Mouse (Mus musculus) fibroblast of lung, adult 2 months (primary cell): Measurements from ENCODE around the gene Trim69.

ENCODE experiments used
- DNase-seq: peaks from one replicate; pipeline ENCODE4 v3.0.0-alpha.2; 2011; ENCODE audit warnings: low read depth

The Trim69 gene

DNA sequence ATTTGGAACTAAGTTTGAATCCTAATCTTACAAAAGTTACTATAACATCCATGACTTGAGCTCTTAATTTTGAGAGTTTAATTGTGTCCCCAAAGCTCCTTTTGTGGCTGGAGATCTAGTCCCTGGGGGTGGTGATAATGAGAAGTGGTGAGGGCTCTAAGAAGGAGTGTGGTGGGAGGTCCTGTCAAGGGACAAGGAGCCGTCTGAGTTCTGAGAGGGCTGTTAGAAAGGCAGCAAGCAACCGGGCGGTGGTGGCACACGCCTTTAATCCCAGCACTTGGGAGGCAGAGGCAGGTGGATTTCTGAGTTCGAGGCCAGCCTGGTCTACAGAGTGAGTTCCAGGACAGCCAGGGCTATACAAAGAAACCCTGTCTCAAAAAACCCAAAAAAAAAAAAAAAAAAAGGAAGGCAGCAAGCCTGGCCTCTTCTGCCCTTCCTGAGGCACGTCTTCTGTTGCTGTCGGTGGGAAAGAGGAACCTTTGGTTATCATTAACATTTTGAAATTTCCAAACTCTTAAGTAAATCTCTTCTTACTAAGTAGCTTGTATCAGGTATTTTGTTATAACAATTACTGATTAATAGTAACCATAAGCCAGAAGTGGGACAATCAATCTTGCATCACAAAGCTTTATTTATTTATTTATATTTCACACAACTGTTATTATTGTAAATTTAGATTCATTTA, 6.7 kb upstream of the Trim69 start:
- DNase-seq = no peak

DNA sequence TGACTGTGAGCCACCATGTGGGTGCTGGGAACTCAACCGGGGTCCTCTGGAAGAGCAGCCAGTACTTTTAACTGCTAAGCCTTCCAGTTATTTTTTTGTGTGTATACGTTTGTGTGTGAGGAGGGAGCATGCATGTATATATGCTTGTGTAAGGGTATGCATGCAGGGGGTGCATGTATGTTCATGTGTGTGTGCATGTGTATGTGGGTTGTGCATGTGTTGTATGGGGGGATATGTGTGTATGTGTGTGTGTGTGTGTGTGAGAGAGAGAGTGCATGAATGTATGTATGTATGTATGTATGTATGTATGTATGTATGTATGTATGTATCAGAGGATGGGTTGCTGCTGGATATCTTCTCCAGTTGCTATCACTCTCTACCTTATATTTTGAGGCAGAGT, 6.0 kb upstream of the Trim69 start:
- no peak for DNase-seq

DNA sequence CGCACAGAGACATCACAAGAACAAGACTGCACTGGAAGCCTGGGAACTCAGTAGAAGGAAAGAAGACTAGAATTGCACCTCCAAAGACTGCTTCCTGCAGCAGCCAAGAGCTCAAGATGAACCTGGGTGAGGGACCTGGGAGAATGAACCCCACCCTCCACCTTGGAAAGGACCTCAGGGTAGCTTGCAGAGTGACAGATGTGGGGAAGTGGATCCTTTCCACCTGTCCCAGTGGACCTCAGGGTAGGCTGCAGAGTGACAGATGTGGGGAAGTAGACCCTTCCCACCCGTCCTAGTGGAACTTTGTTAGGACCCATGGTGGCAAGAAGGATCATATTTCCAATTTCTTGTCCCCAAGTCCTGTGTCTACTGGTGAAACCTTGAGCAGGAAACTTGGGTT, 5.2 kb upstream of the Trim69 start:
- DNase-seq = no peak

DNA sequence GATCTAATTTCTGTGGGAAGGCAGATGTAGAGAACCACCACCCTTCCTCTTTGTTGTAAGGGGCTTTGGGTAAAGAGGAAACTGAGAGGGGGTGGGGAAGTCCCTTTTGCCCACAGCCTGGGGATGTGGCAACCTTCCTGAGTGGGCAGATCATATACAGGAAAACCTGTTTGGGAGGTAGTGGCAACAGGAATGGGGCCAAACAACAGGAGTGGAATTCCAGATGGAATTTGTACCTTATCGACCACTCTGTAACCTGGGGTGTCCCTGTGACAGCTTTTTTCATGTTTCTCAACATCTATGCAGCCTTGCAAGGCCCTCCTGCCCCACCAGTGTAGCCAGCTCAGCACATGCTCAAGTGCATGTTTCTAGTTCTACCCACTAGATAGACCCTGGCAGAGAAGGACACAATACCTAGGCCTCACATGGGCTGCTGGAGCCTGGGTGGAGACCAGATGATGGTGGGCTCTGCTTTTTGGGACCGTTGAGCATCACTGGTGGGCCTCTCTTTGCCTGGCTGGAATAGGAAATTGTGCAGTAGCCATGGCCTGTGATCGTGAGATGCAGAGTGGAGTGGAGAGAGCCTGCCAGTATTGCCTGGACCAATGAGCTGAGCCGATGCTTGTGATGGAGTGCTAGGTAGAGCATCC, 4.3 kb upstream of the Trim69 start:
- no peak for DNase-seq

DNA sequence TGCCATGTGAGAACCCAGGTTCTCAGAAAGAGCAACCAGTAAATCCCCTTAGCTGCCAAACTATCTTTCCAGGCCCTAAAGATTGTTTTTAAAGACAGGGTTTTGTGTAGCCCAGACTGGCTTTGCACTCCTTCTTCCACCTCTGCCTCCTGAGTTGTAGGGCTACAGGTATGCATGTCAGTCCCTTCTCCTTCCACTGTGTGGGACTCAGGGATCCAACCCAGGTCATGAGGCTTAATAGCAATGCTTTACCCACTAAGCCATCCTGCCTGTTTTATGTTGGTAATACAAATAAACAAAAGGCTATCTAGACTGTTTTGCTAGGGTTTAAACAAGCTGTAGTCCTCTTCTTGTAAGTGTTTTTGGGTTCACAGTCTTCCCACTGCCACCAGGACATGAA, 2.9 kb upstream of the Trim69 start:
- no peak for DNase-seq

DNA sequence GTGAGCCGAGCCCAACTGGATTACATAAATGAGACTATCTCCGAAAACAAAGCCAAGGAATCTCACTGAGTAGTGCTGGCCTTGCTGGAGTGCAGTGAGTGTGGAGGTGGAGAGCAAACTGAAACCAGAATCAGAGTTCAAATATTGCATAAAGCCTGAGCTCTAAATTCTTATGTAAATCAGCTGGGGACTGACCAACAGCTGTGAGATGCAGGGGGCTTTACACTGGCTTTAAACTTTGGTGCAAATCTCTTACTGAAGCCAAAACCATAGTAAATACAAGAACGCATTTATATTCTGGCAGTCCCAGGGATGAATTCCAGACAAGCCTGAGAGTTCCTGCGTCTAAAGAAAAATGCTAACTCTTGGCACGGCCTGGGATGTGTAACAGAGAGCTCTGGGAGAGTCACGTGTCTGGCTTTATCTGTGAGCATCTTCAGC, 2.1 kb upstream of the Trim69 start:
- peak; percentile 31 for DNase-seq

DNA sequence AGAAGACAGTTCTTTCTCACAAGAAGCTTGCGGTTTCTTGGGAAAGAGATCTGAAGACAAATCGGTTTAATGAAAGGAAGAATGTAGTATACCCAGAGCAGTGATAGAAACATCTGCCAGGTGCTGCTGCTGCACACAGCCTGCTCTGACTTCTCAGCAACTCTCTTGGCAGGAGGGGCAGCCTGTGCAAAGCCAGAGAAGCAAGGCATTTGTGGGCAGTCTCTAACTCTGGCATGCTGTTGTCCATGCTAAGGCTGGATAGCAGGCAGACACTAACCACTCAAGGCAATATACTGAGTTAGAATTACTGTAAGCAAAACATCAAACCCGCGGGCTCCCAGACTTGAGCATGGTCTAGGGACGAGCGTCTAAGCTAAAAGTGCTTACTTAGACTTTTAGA, 833 bp upstream of the Trim69 start:
- DNase-seq = no peak

DNA sequence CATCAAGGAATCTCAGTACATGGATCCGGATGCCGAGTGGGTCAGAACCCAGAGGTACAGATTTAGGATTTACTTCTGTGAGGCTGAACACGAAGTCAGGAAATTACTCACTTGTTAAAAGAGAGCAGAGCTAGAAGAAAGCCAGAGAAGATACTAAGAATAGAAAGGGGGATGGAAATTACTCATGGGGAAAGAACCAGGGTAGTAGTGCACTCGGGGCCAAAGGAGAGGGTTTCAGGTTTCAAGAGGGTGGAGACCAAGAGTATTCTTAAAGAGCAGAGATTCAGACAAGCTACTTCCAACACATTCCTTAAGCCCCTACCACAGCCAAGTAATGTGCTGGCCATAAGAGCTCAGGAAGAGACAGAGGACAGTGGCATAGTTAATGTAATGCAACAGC, 1.0 kb downstream of the Trim69 start:
- DNase-seq = peak; percentile 53

DNA sequence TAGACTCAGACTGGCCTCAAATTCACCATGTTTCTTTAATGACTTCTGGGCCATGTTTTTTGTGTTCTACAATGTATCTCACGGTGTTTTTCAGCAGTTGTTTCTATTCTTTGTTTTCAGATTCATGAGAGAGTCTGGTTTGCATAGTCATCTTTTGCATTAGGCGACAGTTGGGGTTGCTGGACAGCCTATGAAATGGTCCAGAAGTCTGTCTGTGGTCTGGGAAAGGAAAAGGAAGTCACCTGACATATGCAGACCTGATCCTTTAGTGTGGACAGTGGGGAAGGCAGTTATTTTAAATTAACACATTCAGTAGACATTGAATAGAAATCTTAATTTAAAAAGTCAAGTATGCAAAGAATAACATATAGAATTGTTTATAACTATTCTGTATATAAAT, 2.0 kb downstream of the Trim69 start:
- DNase-seq = no peak

DNA sequence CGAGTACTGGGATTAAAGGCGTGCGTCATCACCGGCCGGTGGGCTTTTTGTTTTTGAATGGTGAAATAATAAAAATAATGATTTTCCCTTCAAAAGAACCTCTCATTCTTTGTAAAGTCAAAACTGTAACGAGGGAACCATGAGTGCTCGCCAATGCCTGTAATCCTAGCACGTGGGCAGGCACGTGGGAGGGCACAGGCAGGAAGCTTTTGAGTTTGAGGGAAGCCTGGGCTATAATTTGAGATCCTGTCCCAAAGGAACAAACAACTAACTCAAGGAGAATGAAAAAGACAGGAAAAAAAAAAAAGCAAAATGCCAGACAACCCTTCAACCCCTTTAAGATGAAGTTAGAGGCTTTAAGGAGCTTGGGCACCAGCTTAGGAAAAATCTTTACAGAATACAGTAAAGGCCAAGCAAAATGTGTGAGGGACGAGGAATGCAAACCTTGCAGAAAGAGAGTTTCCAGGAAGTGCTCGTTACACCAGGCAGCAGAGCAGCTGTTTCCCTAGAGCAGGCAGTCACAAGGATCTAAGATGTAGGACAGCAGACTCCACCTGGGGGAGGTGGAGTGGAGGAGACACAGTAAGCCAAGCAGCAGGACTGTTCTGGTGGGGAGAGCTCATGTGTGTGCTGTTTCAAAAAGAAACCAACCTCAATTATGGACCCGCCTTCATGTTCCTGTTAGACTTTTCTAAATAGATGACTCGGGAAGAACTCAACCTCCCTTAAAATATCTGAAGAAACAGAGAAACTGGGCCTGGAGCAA, 3.1 kb downstream of the Trim69 start:
- DNase-seq = peak; percentile 38

DNA sequence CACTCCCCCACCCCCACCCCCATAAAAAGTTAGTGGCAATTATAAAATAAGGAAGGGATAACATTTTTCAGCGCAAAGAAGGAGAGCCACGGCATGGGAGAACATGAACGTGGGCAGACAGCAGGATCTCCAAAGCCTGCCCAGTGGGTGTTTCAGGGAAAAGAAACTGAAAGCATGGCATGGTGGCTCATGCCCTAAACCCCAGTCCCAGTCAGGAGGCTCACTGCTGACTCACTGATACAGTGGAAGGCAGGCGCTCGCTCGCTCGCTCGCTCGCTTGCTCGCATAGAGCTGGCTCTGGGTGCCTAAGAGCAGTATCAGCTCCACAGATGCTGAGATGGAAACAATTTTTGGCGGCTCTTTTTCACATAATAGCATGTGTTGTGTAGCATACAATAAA, 3.8 kb downstream of the Trim69 start:
- peak; percentile 59 for DNase-seq

DNA sequence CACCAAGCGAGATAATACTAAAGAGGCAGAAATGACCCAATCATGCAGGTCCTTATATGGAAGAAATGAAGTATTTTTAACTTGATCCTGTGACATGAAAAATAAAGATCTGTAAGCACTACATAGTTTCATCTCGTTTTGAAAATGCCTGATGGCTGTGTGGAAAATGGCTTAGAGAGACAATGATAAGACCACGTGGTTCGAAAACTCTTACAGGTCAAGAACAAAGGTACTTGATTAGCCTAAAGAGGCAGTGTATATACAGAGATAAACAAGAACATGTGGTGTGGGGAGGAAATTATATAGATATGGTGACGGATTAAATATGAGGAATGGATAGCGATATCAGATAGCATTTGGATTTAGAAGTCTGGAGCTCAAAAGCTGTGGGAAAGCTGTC, 10.8 kb downstream of the Trim69 start:
- no peak for DNase-seq

DNA sequence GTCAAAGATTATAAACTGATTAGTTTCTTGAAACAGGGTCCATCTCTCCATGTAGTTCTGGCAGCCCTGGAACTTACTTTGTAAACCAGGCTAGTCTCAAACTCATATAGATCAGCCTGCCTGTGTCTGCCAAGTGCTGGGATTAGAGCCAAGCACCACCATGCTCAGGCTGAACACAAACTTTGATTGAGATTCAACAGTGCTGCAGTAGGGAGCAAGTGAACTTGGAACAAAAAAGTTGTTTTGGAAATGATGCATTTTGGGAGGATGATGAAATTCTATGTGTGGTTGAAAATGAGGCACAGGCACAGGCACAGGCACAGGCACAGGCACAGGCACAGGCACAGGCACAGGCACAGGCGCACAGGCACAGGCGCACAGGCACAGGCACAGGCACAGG, 11.7 kb downstream of the Trim69 start:
- peak; percentile 82 for DNase-seq

DNA sequence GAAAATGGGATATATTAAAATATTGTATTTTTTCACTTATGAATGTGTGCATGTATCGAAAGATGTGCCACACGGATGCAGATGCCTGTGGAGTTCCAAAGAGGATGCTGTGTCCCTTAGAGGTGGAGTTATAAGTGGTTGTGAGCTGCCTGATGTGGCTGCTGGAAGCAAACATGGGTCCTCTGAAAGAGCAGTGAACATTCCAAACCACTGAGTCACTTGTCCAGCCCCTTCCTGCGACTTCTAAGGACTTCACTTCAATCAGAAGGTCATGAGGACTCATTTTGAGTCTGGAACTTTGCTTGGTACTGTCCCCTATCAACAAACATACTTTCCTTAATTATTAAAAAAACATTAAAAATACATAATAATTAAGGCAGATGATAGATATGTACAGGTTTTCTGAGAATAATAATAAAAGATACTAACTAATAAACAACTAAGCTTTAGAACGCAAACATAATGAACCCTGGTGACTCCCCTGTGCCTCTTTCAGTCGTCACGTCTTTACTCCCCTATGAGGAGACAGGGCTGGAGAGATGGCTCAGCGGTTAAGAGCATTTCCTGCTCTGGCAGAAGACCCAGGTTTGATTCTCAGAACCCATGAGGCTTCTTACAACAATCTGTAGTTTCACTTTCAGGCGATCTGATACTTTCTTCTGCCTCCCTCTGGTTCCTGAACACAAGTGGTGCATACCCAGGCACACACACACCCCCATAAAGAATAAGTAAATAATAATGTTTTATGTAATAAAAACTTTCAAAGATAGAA, 19.7 kb downstream of the Trim69 start:
- no peak for DNase-seq

DNA sequence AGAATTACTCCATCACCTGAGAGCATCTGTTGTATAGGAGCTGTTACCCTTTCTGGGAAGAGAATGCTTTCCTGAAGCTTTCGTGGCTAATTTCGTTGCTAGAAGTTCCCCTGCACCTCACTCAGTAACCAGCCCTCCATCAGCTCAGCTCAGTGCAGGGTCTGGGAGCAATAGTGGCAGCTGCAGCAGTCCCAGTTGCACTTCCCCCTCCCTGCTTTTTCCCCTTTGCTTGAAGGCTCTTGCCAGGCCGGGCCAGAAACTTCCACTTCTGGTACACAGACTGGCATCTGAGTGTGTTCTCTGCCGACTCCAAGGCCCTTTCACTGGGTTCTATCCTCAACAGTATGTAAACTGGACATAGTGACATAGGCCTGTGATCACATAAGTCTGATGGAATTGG, 24.6 kb downstream of the Trim69 start:
- no peak for DNase-seq

DNA sequence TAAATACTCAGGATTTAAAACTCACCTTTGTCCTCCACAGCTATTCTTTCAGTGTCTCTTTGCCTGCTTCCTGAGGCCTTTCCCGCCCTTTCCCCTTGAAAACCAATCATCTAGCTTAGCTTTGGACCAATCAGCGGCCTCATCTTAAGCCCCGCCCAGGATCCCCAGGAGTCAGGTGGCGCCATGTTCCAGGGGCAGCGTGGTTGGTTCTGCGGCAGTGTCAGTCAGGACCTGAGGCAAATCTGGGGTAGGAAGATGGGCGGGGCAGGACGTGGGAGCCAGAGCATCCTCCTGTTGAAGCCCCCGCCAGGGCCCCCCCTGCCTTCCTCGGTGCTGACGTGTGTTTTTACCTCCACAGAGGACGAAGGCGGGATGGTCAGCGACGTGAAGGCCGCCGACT, 25.6 kb downstream of the Trim69 start, which contains the start of the genes Patl2 and Terb2:
TSS of gene Patl2 (minus strand) at position 84 of the 400 bp plus-strand sequence.
TSS of gene Terb2 (plus strand) at position 167 of the 400 bp plus-strand sequence.
- no peak for DNase-seq

DNA sequence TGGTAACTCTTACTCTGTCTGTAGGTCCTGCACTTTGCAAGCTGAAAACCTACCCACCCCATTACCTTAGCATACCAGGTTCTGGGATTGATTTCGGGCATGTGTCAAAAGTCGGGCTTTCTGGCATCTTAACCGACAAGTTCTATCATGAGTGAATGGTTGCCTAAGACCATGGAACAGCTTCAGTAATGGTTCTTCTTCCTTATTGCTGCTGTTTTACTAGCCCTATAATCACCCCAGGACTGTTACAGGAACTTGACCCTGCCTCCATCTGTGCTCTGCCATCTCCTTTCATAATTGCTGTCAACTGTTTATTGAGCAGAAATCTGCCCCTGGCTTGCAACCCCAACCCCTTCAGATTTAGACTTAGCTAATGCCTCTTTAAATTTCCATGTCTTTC, 26.3 kb downstream of the Trim69 start:
- no peak for DNase-seq

DNA sequence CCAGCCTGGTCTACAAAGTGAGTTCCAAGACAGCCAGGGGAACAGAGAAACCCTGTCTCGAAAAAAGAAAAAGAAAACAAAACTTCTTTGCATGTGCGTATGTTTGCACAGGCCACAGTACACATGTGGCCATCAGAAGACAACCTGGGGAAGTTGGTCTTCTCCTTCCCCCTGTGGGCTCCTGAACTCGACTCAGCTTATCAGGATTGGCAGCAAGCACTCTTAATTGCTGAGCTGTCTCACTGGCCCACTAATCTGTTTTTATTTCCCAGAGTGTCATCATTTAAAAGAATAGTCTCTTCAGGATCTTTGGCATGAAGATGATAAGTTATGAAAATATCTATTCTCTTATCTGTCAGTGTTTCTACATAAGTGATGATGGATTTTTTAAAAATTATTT, 31.3 kb downstream of the Trim69 start:
- DNase-seq = no peak

DNA sequence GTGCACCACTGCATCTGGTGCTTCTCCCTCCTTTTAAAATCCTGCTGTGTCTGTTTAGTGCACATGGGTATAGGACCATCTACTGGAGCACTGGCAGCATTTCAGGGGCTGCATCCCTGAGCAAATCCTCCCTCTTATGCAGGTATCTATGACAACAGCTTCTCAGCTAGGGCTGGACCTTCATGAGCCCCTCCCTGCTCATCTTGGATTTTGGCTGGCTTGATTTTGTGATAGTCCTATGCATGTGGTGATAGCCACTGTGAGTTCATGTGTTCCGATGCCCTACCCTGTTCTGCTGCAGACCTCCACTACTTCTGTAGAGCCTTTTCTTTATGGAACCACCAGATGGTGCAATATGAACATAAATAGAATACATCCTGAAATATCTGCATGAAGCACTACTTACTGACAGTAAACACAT, 34.0 kb downstream of the Trim69 start:
- DNase-seq = peak; percentile 21

DNA sequence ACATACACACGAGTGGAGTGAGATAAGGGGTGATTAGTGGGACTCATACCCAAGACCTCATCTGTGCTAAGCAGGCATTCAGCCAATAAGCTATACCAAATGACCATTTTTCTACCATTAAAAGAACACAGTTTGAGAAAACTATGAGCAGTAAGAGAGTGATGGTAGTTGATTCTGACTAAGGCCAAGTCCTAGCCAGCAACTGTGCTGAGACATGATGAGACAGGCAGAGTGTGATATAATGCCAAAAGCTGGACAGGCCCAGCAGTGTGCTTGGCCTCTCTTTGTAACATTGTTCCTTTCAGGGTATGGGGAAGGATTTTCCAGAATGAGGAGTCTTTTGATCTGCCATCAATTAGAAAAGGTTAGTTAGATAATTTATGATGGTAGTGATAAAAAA, 41.0 kb downstream of the Trim69 start:
- DNase-seq = no peak

DNA sequence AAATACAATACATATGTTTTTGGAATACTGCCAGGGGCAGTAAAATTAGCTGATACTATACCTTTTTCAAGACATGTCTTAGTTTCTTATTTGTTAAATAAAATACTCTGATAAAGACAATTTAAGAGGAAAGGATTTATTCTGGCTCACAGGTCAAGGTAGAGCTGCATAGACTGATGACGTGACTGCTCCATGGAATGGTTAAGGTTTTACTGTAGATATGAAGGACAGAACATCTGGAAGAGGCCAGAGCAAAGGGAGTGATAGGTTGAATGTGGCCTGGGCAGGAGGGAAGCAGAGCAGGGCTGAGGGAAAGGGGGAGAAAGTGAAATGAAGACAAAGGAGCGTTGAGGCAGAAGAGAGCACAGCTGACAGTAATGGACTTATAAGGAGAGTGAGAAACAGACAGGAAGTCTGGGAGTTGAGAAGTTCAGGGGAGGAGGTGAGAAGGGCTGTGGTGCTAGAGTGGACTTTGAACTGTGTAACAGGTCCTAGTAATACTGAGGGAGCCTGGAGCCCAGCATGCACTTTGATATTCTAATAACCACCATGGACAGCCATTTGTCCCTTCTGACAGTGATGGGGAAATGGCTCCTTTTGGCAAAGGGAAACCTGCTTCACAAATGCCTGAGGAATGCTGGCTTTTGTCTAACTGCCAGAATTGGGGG, 46.1 kb downstream of the Trim69 start:
- no peak for DNase-seq
